Mouse (Mus musculus) hindbrain, embryonic 14.5 days (tissue): ENCODE results near the gene Fbxw10. TPM values are rescaled to one million over a fixed set of nuclear protein-coding genes. Genes with fewer than 3 reads are reported as not detected.

ENCODE experiments used
- ATAC-seq: fragments of 200-750 bp; cut with Nextera tagmentation; 2 replicates; pipeline ENCODE4 v1.8.0; 2017; ENCODE audit warnings: moderate number of reproducible peaks, mild to moderate bottlenecking, moderate TSS enrichment, moderate library complexity; ENCODE audit not compliant: low FRiP score
- DNase-seq: peaks from one replicate; pipeline ENCODE4 v3.0.0-alpha.2; 2015; ENCODE audit warnings: low spot score
- H3K27ac ChIP-seq: fragments of 300-500 bp; sonication (generic); 2 replicates; pipeline ENCODE4 v1.5.1; 2014; ENCODE audit warnings: mild to moderate bottlenecking, moderate library complexity
- H3K27me3 ChIP-seq: fragments of 300-500 bp; sonication (generic); 2 replicates; pipeline ENCODE4 v1.6.1; 2014; ENCODE audit warnings: mild to moderate bottlenecking, low read length, mixed read lengths; ENCODE audit not compliant: control insufficient read depth, insufficient read depth
- H3K36me3 ChIP-seq: fragments of 300-500 bp; sonication (generic); replicated peaks from 2 replicates; pipeline ENCODE4 v1.6.1; 2014; ENCODE audit not compliant: control insufficient read depth, insufficient read depth
- H3K4me1 ChIP-seq: fragments of 300-500 bp; sonication (generic); replicated peaks from 2 replicates; pipeline ENCODE4 v1.6.1; 2014; ENCODE audit warnings: antibody characterized with exemption, low read length, mixed read lengths; ENCODE audit not compliant: control insufficient read depth, insufficient read depth
- H3K4me2 ChIP-seq: fragments of 300-500 bp; sonication (generic); replicated peaks from 2 replicates; pipeline ENCODE4 v1.6.1; 2014; ENCODE audit warnings: mild to moderate bottlenecking, moderate library complexity
- H3K4me3 ChIP-seq: fragments of 300-500 bp; sonication (generic); replicated peaks from 2 replicates; pipeline ENCODE4 v1.5.1; 2014; ENCODE audit warnings: mild to moderate bottlenecking, low read length
- H3K9ac ChIP-seq: fragments of 300-500 bp; sonication (generic); 2 replicates; pipeline ENCODE4 v1.6.1; 2014
- H3K9me3 ChIP-seq: fragments of 300-500 bp; sonication (generic); 2 replicates; pipeline ENCODE4 v1.6.1; 2016; ENCODE audit warnings: low read length; ENCODE audit not compliant: control insufficient read depth
- WGBS: fragments of 180-500 bp; shearing (Covaris S2); extraction: QIAGEN DNeasy Blood & Tissue Kit; methylation state at CpG from one replicate; pipeline ENCODE4 v1.1.7; 2014; 5-methylcytosine and 5-hydroxymethylcytosine counted together
- polyA plus RNA-seq: library from polyadenylated mRNA; unstranded; fragments of >200 nt; fragmentation: Nextera tagmentation; extraction: Ambion mirVana; gene quantifications from 2 replicates; pipeline ENCODE4 v1.2.1, GENCODE M21; 2014

The Fbxw10 gene
- polyA plus RNA-seq, 1 experiment from 2014 or later, result 0.25 TPM

- ATAC-seq, result no peak
- no peak for DNase-seq
- Histone ChIP-seq H3K4me3 (no peak overlapping the region), H3K27ac (no peak overlapping the region), H3K27me3 (no peaks in the 10 kb centered on the region), H3K4me1 (no peaks in the 10 kb centered on the region; the same call in 1 of the 2 replicates), H3K4me2 (no peak overlapping the region), H3K36me3 (no peaks in the 10 kb centered on the region), H3K9me3 (no peaks in the 10 kb centered on the region), H3K9ac (no peak overlapping the region)
- 100% methylated on average over 2 of the region's 2 CpGs for WGBS
Observed at GRCm38 (mm10) chr11:62913141-62913540, 66.3 kb downstream of the Fbxw10 start.

- H3K4me3 ChIP-seq, result no peak overlapping the region
- H3K4me2 ChIP-seq, result no peak overlapping the region
- 68% methylated on average over 6 of the region's 6 CpGs for WGBS
- no peak for DNase-seq
- no peaks in the 10 kb centered on the region for H3K27me3 ChIP-seq
- no peak overlapping the region for H3K9ac ChIP-seq
- no peak overlapping the region for H3K27ac ChIP-seq
- H3K9me3 ChIP-seq, result no peaks in the 10 kb centered on the region; the same call in 1 of the 2 replicates
- no peak for ATAC-seq
- no peaks in the 10 kb centered on the region for H3K36me3 ChIP-seq
- H3K4me1 ChIP-seq, result no peaks in the 10 kb centered on the region; the same call in 1 of the 2 replicates
Observed at GRCm38 (mm10) chr11:62914532-62914931, 67.7 kb downstream of the Fbxw10 start.

GRCm38 (mm10) chr11:62915486-62915885, 68.6 kb downstream of the Fbxw10 start:
- no peak overlapping the region for H3K9ac ChIP-seq
- H3K36me3 ChIP-seq, result no peaks in the 10 kb centered on the region
- H3K27ac ChIP-seq, result no peak overlapping the region
- ATAC-seq (no peak), DNase-seq (no peak)
- H3K27me3 ChIP-seq, result no peaks in the 10 kb centered on the region
- H3K4me1 ChIP-seq, result no peaks in the 10 kb centered on the region; the same call in 1 of the 2 replicates
- no peak overlapping the region for H3K4me3 ChIP-seq
- 95% methylated on average over 2 of the region's 2 CpGs for WGBS
- H3K4me2 ChIP-seq, result no peak overlapping the region
- no peaks in the 10 kb centered on the region; the same call in 1 of the 2 replicates for H3K9me3 ChIP-seq

GRCm38 (mm10) chr11:62916765-62917164, 69.9 kb downstream of the Fbxw10 start:
- Histone ChIP-seq H3K27me3 (no peaks in the 10 kb centered on the region), H3K4me3 (no peak overlapping the region), H3K4me1 (no peaks in the 10 kb centered on the region; the same call in 1 of the 2 replicates), H3K27ac (no peak overlapping the region), H3K36me3 (no peaks in the 10 kb centered on the region), H3K4me2 (no peak overlapping the region), H3K9me3 (no peaks in the 10 kb centered on the region; the same call in 1 of the 2 replicates), H3K9ac (no peak overlapping the region)
- WGBS, result 56% methylated on average over 2 of the region's 2 CpGs
- no peak for DNase-seq
- ATAC-seq, result no peak

GRCm38 (mm10) chr11:62919946-62920742, 73.3 kb downstream of the Fbxw10 start:
- no peak for DNase-seq
- Histone ChIP-seq H3K4me2 (peak overlapping the region; percentile 37), H3K27me3 (no peaks in the 10 kb centered on the region), H3K4me1 (no peaks in the 10 kb centered on the region), H3K27ac (no peak overlapping the region), H3K36me3 (no peaks in the 10 kb centered on the region), H3K9ac (no peak overlapping the region), H3K4me3 (no peak overlapping the region), H3K9me3 (no peaks in the 10 kb centered on the region; the same call in 1 of the 2 replicates)
- WGBS, result 77% methylated on average over 6 of the region's 6 CpGs
- ATAC-seq, result no peak

GRCm38 (mm10) chr11:62920743-62921050, 73.8 kb downstream of the Fbxw10 start:
- Histone ChIP-seq H3K9me3 (no peaks in the 10 kb centered on the region; the same call in 1 of the 2 replicates), H3K4me2 (peak overlapping the region; percentile 37), H3K27ac (no peak overlapping the region), H3K9ac (no peak overlapping the region), H3K27me3 (no peaks in the 10 kb centered on the region), H3K4me3 (peak overlapping the region; percentile 13; the same call in 1 of the 2 replicates), H3K4me1 (no peaks in the 10 kb centered on the region), H3K36me3 (no peaks in the 10 kb centered on the region)
- DNase-seq (peak; percentile 31), ATAC-seq (no peak)
- 22% methylated on average over 6 of the region's 6 CpGs for WGBS

GRCm38 (mm10) chr11:62921052-62921977, 74.4 kb downstream of the Fbxw10 start:
- ATAC-seq (peak; percentile 93), DNase-seq (peak; percentile 97)
- Histone ChIP-seq H3K36me3 (no peaks in the 10 kb centered on the region), H3K4me3 (peak overlapping the region; percentile 13; the same call in 1 of the 2 replicates), H3K9ac (no peak overlapping the region), H3K9me3 (no peaks in the 10 kb centered on the region; the same call in 1 of the 2 replicates), H3K27me3 (no peaks in the 10 kb centered on the region), H3K27ac (peak overlapping the region; percentile 52), H3K4me2 (peak overlapping the region; percentile 37), H3K4me1 (no peaks in the 10 kb centered on the region)
- WGBS, result 28% methylated on average over 25 of the region's 25 CpGs

GRCm38 (mm10) chr11:62924091-62924761, 77.4 kb downstream of the Fbxw10 start:
- 94% methylated on average over 6 of the region's 6 CpGs for WGBS

More at GRCm38 (mm10) chr11:62924091-62924761, 77.4 kb downstream of the Fbxw10 start:
- ATAC-seq, result no peak
- Histone ChIP-seq H3K9ac (no peak overlapping the region), H3K4me2 (no peak overlapping the region), H3K36me3 (no peaks in the 10 kb centered on the region), H3K4me3 (no peak overlapping the region), H3K27me3 (no peaks in the 10 kb centered on the region), H3K9me3 (peaks cover 7% of the 10 kb centered on the region; the same call in 1 of the 2 replicates), H3K27ac (no peak overlapping the region), H3K4me1 (no peaks in the 10 kb centered on the region)
- DNase-seq, result no peak
